Mouse (Mus musculus): ENCODE data around the gene Asprv1. TPM values are rescaled to one million over a fixed set of nuclear protein-coding genes. Genes with fewer than 3 reads are reported as not detected.

The Asprv1 gene
- polyA plus RNA-seq (2015; fragmentation: Nextera tagmentation; extraction: Ambion mirVana), result 318 and 378 TPM in 2 replicates

DNA sequence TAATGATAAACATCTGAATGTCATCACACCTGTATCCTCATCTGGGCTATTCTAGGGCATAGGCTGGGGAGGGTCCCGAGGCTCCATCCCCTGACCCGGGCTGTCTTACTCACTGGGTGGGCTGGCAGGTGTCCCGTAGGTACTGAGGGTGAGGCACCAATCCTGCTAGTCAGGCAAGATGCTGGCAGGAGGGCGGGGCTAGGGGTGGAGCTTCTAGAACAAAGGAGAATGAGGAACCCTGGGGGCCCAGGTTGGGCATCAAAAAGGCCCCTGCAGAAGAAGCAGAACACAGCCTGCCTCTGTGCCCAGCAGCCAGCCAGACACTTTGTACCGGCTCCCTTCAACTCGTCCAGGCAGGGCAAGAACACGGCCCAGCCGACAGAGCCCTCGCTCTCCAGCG, at the start of gene Asprv1:
Gene Asprv1 (plus strand): TSS at position 219 of the 400 bp plus-strand sequence.
- 40% methylated on average over 10 of the region's 10 CpGs for WGBS
- Histone ChIP-seq H3K9me3 (replicated peaks) (no peaks in the 10 kb centered on the region), H3K4me1 (peaks cover 29% of the 10 kb centered on the region), H3K36me3 (no peaks in the 10 kb centered on the region), H3K27me3 (no peaks in the 10 kb centered on the region), H3K4me3 (replicated peaks) (peak within 1 kb of the TSS; percentile 17), H3K9ac (no peak within 1 kb of the TSS), H3K27ac (replicated peaks) (peak within 1 kb of the TSS; percentile 34; the same call in 1 of the 2 replicates), H3K4me2 (replicated peaks) (0 out of 2 replicates have a peak within 1 kb of the TSS, but pooled peaks have one; percentile 10)
- no peak for ATAC-seq (ENCODE audit: insufficient number of reproducible peaks, low FRiP score, low TSS enrichment, low read depth)

DNA sequence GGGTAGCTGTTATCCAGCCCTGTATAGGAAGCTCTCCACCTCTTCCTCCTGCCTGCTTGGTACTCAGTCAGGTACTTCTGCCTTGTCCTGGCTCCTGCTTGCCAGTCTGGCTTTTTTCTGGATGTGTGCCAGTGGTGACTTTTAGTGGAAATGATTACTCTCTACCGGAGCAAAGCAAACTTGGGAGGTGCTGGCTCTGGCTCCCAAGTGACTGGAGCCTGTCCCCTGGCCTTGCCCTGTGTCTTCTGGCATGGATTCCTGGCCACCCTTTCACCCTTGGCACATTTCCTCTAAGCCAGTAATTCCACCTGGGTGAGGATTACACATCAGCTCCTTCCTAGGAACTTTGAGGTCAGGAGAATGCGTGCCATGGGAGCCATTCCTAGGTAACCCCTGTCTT, 49.6 kb upstream of the Asprv1 start:
- no peak for ATAC-seq (ENCODE audit: insufficient number of reproducible peaks, low FRiP score, low TSS enrichment, low read depth)
- no peak overlapping the region for H3K27ac ChIP-seq (replicated peaks)
- 73% methylated on average over 2 of the region's 2 CpGs for WGBS

DNA sequence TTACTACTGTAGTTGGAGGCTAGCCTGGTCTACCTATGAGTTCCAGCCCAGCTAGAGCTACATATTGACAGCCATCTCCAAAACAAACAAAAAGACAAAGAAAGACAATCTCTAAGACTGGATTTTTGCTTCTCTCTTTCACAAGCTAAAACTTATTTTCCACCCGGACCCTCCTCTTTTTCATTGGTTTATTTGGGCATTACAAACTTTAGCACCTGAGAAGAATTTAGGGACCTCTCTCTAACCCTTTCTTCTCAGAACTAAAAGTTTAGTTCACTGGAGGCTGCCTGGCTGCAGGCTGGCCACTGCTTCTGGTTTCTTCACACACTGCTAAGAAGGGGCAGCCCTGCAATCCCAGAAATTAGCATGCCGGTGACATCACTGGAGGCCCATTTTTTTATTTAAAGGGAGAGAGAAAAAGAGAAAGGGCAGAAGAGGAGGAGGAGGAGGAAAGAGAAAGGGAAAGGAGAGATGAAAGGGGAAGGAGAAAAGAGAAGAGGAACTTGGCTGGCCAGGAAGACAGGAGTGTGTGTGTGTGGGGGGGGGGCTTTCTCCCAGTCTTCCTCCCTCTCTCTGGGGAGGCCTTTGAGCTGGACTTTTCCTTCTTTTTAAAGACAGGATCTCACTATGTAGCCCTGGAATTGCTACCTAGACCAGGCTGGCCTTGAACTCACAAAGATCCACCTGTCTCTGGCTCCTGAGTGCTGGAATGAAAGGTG, 48.7 kb upstream of the Asprv1 start:
- Histone ChIP-seq H3K9me3 (replicated peaks) (no peaks in the 10 kb centered on the region), H3K36me3 (no peaks in the 10 kb centered on the region), H3K27ac (replicated peaks) (no peak overlapping the region), H3K27me3 (no peaks in the 10 kb centered on the region), H3K9ac (no peak overlapping the region), H3K4me1 (peaks cover 14% of the 10 kb centered on the region), H3K4me2 (replicated peaks) (no peak overlapping the region), H3K4me3 (replicated peaks) (no peak overlapping the region)
- 52% methylated on average over 2 of the region's 2 CpGs for WGBS
- no peak for ATAC-seq (ENCODE audit: insufficient number of reproducible peaks, low FRiP score, low TSS enrichment, low read depth)

More for the DNA sequence above, 49.6 kb upstream of the Asprv1 start:
- Histone ChIP-seq H3K4me3 (replicated peaks) (no peak overlapping the region), H3K9ac (no peak overlapping the region), H3K4me1 (peaks cover 11% of the 10 kb centered on the region; the same call in 1 of the 2 replicates), H3K4me2 (replicated peaks) (no peak overlapping the region), H3K36me3 (no peaks in the 10 kb centered on the region), H3K27me3 (no peaks in the 10 kb centered on the region), H3K9me3 (replicated peaks) (no peaks in the 10 kb centered on the region)

DNA sequence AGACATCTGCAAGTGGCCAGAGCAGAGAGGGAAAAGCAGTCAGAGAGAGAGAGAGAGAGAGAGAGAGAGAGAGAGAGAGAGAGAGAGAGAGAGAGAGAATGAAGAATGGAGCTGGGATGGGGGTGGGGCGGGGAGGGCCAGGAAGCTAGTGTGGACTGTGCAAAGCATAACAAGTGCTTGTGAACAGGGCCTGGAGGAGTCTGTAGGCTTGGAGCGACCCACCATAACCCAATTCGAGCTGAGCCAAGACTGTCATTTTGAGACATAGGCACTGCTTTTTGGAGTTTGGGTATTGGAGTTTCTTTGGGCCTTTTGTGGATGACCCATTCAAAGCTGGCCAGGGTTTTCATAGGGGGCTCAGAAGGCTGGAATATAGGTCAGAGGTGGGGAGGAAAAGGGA, 48.0 kb upstream of the Asprv1 start:
- WGBS, result 92% methylated on average over 3 of the region's 3 CpGs
- no peaks in the 10 kb centered on the region for H3K9me3 ChIP-seq (replicated peaks)

DNA sequence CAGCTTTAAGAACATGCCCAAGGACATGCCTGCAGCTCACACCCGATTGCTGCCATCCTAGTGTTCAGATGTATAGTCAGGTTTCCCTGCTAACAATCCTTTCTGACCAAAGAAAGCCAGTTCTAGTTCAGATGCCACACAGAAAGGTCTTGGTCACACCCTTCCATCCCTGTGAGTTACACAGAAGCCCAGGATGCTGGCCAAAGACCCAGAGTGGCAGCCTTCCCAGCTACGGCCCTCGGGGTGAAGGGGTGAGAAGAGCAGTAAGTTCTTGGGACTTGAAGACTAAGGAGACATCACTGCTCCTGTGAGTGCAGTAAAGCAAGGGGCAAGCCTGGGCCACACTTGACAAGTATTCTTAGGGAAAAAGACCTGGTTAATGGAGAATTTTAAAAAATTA, 44.8 kb upstream of the Asprv1 start:
- Histone ChIP-seq H3K36me3 (no peaks in the 10 kb centered on the region), H3K4me1 (peaks cover 34% of the 10 kb centered on the region), H3K27ac (replicated peaks) (no peak overlapping the region), H3K9ac (no peak overlapping the region), H3K4me3 (replicated peaks) (no peak overlapping the region), H3K9me3 (replicated peaks) (no peaks in the 10 kb centered on the region), H3K4me2 (replicated peaks) (no peak overlapping the region), H3K27me3 (no peaks in the 10 kb centered on the region)
- WGBS, result 91% methylated on average over 3 of the region's 3 CpGs
- ATAC-seq (ENCODE audit: insufficient number of reproducible peaks, low FRiP score, low TSS enrichment, low read depth), result no peak

More for the DNA sequence above, 48.0 kb upstream of the Asprv1 start:
- H3K9ac ChIP-seq, result no peak overlapping the region
- no peaks in the 10 kb centered on the region for H3K27me3 ChIP-seq
- H3K4me3 ChIP-seq (replicated peaks), result no peak overlapping the region
- no peak overlapping the region for H3K27ac ChIP-seq (replicated peaks)
- no peak overlapping the region for H3K4me2 ChIP-seq (replicated peaks)
- no peaks in the 10 kb centered on the region for H3K36me3 ChIP-seq
- peaks cover 21% of the 10 kb centered on the region for H3K4me1 ChIP-seq
- ATAC-seq (ENCODE audit: insufficient number of reproducible peaks, low FRiP score, low TSS enrichment, low read depth), result no peak

DNA sequence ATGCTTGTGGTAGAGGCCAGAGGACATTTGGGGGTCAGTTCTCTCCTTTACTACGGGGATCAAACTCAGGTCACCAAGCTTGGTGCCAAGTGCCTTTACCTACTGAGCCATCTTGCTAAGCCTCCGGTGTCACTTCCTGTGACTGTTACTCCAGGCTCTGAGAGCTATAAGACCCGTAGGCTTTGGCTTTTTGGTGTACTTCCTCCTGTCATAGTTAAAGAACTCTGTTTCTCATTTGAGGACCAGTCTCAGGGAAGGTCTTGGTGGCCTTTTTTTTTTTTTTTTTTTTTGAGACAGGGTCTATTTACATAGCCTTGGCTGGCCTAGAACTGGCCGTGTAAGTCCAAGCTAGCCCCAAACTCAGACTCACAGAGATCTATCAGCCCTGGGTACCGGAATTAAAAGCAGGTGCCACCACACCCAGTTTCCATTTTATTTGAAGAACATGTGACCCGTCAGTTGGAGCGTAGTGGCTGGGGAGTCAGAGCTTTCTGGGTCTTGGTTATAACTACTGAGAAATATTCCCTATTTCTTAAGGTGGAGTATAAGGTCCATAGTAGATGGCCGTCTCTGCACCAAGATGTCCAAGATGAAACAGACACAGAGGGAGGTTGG, 44.3 kb upstream of the Asprv1 start:
- H3K36me3 ChIP-seq, result no peaks in the 10 kb centered on the region
- ATAC-seq (ENCODE audit: insufficient number of reproducible peaks, low FRiP score, low TSS enrichment, low read depth), result no peak
- no peak overlapping the region for H3K4me2 ChIP-seq (replicated peaks)
- H3K4me1 ChIP-seq, result peaks cover 28% of the 10 kb centered on the region
- H3K27ac ChIP-seq (replicated peaks), result no peak overlapping the region
- no peaks in the 10 kb centered on the region for H3K27me3 ChIP-seq
- H3K9ac ChIP-seq, result no peak overlapping the region
- no peaks in the 10 kb centered on the region for H3K9me3 ChIP-seq (replicated peaks)
- no peak overlapping the region for H3K4me3 ChIP-seq (replicated peaks)
- WGBS, result 79% methylated on average over 8 of the region's 8 CpGs

DNA sequence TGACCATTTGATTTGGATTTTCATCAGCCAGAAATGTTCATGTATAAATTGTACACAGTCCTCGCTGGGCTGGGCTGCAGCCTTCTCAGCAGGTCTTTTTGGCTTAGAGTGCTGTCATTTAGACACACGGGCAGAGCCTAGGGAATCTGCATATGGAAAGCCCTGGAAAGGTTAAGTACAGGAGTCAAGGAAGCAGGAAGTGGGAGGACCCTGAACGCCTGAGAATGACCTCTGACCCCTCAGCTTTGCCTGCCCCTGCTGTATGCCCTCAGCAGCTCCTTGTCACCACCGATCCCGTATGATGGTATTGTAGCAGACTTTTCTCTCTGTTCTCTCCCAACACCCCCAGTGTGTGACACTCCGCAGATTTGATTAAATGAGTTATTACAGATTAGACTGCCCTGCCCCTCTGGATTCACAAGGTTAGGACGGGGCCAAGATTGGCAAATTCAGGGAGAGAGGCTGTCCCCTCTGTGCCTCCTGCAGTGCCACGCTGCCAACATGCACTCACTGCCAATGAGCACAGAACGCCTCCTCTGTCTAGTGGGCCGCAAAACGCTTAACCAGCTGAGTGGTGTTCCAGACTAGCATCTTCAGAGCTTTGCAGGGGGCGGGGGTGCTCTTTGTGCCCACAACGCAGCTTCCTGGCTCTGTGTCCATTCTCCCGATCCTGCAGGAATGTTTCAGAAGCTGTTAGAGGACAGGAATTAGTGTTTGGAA, 43.5 kb upstream of the Asprv1 start:
- 20% methylated on average over 14 of the region's 14 CpGs for WGBS
- Histone ChIP-seq H3K4me3 (replicated peaks) (peak overlapping the region; percentile 36), H3K36me3 (no peaks in the 10 kb centered on the region), H3K9ac (peak overlapping the region; percentile 31; the same call in 1 of the 2 replicates), H3K9me3 (replicated peaks) (no peaks in the 10 kb centered on the region), H3K27me3 (no peaks in the 10 kb centered on the region), H3K4me2 (replicated peaks) (peak overlapping the region; percentile 58), H3K4me1 (peaks cover 28% of the 10 kb centered on the region), H3K27ac (replicated peaks) (peak overlapping the region; percentile 93)
- peak; percentile 60; the same call in 1 of the 2 replicates for ATAC-seq (ENCODE audit: insufficient number of reproducible peaks, low FRiP score, low TSS enrichment, low read depth)

DNA sequence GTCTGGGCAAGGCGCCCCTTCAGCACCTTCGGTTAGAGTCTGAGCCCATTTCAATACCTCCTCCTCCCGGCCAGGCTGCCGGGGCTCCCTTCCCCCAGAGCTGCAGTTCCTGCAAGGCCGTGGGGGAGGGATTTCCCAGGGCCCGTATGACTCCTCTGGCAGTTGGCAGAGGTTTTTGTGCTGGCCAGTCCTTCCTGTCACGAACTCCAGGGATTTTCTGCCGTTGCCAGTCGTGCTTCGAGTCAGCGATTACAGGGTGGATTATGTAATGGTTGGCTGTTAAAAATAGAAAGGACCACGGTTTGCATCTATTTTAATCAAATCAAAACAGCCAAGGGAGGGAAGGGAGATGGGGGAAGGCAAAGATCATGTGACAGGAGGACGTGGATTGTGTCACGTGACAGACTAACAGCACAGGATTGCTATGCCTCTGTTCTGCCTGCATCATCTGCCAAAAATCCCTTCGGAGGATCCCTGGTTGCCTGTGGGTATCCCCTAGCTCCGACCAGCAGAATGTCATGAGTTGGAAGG, 42.8 kb upstream of the Asprv1 start:
- Histone ChIP-seq H3K27ac (replicated peaks) (peak overlapping the region; percentile 93), H3K4me1 (peaks cover 28% of the 10 kb centered on the region), H3K27me3 (no peaks in the 10 kb centered on the region), H3K36me3 (no peaks in the 10 kb centered on the region), H3K4me2 (replicated peaks) (peak overlapping the region; percentile 58), H3K4me3 (replicated peaks) (peak overlapping the region; percentile 36), H3K9ac (peak overlapping the region; percentile 31; the same call in 1 of the 2 replicates), H3K9me3 (replicated peaks) (no peaks in the 10 kb centered on the region)
- peak; percentile 88 for ATAC-seq (ENCODE audit: insufficient number of reproducible peaks, low FRiP score, low TSS enrichment, low read depth)
- 2% methylated on average over 16 of the region's 16 CpGs for WGBS

DNA sequence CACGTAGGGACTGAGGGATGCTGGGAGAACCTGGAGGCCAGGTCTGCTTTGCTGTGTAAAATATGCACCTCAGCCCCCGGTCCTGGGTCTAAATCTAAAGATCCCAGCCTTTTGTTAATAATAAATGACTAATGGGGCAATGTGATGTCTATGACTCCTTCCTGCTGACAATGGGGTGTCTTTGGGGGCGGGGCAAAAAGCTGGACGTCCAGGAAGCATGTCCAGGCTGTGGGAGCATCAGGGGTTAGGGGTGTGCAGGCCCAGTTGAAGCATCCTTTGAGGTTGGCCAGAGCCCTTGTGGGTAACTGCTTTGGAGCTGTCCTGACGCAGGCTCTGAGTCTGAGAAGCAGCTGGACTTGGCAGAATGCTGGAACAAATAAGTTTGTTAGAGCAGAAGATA, 41.9 kb upstream of the Asprv1 start:
- Histone ChIP-seq H3K4me1 (peaks cover 22% of the 10 kb centered on the region), H3K9ac (no peak overlapping the region), H3K36me3 (no peaks in the 10 kb centered on the region), H3K4me2 (replicated peaks) (no peak overlapping the region), H3K4me3 (replicated peaks) (no peak overlapping the region), H3K9me3 (replicated peaks) (no peaks in the 10 kb centered on the region), H3K27me3 (no peaks in the 10 kb centered on the region), H3K27ac (replicated peaks) (peak overlapping the region; percentile 93)
- no peak for ATAC-seq (ENCODE audit: insufficient number of reproducible peaks, low FRiP score, low TSS enrichment, low read depth)
- WGBS, result 59% methylated on average over 5 of the region's 5 CpGs

DNA sequence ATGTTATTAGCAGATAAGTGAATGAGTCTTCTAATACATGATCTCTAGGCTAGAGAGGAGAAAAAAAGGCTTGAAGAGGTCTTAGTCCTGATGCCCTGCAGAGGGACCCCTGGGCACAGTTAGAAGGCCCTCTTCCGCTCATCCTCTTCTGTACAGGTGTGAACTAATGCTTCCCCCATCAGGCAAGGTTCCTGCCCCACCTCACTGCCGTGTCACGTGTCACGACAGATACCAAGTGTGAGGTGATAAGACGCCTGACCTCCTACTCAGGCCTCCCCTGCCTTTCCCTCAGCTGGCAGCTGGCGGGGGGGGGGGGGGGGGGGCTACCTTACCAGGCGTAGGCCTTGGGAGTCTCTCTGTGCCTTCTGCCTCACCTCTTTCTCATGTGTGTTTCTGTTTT, 39.5 kb upstream of the Asprv1 start:
- no peak overlapping the region for H3K27ac ChIP-seq (replicated peaks)
- no peaks in the 10 kb centered on the region for H3K27me3 ChIP-seq
- H3K9ac ChIP-seq, result no peak overlapping the region
- no peaks in the 10 kb centered on the region for H3K36me3 ChIP-seq
- H3K9me3 ChIP-seq (replicated peaks), result no peaks in the 10 kb centered on the region
- WGBS, result 72% methylated on average over 6 of the region's 7 CpGs
- H3K4me3 ChIP-seq (replicated peaks), result no peak overlapping the region
- ATAC-seq (ENCODE audit: insufficient number of reproducible peaks, low FRiP score, low TSS enrichment, low read depth), result no peak
- H3K4me2 ChIP-seq (replicated peaks), result no peak overlapping the region
- H3K4me1 ChIP-seq, result peaks cover 22% of the 10 kb centered on the region

All from embryonic facial prominence, embryonic 15.5 days (tissue).